Mouse (Mus musculus) erythroblast, adult 5-6 weeks (primary cell): ENCODE results near the gene Gm20388. TPM values are rescaled to one million over a fixed set of nuclear protein-coding genes. Genes with fewer than 3 reads are reported as not detected.

Experiments
- ATAC-seq: replicated peaks from 2 replicates; pipeline ENCODE4 v1.8.0; 2016; ENCODE audit warnings: moderate number of reproducible peaks, mild to moderate bottlenecking, moderate TSS enrichment, inconsistent platforms; ENCODE audit not compliant: poor library complexity, low FRiP score, severe bottlenecking
- total RNA-seq, 2 experiments: library from RNA; stranded (forward) in 1 of 2; stranded (reverse) in 1 of 2; fragments of 150-400 nt in 1 of 2; fragments of 200-764, 138-1000 nt in 1 of 2; gene quantifications; 2 replicates each; pipeline versions ENCODE4 v1.2.3 to v1.2.4; 2015 to 2017; ENCODE audit warnings: low replicate concordance in 2 of 2

Gm20388 gene
- total RNA-seq, 2 experiments from 2014 or later = 2.9 to 7.8 TPM

DNA sequence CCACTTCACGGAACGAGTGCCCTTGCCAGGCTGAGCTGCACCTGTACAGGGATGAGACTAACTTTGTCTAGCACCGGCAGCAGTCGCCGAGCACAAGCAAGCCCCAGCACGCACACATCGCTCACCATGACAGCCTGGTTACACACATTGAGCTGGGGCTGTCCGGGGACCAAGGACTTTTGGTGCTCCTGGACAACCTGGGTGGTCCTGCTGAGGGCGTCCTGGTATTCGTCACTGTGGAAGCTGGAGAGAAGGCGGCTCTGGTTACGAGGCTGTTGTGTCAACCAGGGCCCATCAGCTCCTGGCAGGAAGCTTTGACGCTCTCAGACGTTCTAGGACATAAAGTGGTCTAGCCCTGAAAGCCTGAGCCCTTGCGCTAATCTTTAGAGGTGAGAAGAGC, 2670.3 kb downstream of the Gm20388 start:
- no peak for ATAC-seq

DNA sequence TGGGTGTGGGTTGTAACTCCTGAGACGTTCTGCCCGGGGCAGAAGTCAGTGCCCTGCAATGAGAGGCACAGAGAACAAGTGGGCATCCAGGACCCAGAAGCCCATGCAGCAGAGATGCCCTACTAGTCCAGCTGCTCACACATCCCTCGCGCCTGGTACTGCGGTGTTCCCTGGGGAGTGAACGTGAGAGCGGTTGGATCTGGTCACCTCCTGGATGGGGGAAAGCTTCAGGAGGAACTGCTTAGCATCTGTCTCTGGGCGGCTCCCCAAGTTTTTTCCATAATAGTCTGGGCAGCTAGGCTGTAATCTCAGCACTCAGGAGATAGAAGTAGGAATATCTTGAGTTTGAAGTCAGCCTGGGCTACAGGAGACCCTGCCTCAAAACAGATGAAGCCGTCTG, 2674.3 kb downstream of the Gm20388 start:
- ATAC-seq = no peak

DNA sequence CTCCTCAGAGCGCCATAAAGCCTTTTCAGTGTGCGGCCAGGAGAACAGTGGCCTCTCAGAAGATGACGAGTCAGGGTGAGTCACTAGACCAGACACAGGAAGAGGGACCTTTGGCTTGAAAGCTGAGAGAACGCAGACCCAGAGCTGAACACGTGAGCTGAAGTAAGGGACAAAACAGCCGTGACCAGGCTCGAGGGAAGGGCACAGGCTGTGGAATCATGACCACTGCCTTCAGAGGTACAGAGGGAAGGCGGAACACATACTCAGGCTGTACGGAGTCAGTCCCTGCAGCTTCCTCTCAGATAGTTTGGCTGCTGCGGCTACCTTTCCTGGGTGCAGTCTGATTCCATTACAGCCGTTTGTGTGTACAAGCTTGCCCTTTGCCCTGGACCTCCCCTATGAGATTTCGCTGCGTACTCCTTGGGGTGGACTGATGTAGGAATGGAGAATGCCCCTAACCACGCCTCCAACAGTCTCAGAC, 2674.8 kb downstream of the Gm20388 start:
- no peak for ATAC-seq

DNA sequence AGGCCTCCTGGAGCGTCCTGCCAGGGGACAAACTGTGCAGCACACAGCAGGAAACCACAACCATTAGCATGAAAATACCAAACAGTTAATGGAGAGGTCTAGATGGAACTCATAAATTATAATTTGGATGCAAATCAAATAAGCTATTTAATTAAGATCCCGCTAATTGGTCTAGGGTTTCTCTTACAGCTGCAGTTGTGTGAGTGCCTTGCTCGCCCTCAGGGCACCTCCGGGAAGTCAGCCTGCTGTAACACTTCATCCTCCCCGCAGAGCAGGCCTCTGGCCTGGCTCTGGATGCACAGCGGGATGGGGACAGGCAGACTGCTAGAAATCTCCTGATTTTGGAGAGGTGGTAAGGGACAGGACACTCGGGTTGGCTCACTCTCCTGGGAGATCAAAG, 2675.5 kb downstream of the Gm20388 start:
- no peak for ATAC-seq

DNA sequence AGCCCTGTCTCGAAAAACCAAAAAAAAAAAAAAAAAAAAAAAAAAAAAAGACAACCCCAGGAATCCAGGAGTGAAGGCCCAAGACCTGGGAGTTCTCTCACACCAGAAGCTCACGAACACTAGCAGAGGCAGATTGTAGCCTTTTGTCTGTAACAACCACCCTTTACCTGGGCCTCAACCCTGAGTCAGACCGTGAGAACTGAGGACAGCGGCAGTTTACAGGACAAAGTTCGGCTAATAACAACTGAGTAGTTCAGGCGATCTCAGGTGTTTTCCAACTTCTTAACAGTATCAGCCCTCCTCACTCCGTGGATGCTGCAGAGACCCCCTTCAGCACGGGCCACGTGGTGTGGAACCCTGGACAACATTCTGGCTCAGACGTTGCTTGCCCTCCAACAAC, 2676.1 kb downstream of the Gm20388 start:
- ATAC-seq = no peak

DNA sequence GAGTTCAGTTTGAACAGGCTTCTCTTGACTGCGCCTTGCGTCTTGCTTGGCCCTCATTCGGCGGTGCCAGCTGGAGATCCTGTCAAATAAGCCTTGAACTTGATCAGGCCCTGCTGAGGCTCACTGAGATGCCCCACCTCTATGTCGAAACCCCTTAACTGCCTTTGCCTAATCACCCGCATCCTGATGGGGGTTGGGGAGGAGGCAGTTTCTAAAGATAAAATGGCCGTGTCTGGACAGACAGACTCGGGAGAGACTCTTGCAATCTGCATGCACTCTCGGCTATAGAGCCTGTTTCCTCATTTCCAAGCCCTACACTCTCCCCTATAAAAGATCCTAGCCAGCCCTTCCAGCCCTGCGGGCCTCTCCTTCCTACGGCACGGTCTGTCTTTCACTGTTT, 2682.6 kb downstream of the Gm20388 start:
- no peak for ATAC-seq

DNA sequence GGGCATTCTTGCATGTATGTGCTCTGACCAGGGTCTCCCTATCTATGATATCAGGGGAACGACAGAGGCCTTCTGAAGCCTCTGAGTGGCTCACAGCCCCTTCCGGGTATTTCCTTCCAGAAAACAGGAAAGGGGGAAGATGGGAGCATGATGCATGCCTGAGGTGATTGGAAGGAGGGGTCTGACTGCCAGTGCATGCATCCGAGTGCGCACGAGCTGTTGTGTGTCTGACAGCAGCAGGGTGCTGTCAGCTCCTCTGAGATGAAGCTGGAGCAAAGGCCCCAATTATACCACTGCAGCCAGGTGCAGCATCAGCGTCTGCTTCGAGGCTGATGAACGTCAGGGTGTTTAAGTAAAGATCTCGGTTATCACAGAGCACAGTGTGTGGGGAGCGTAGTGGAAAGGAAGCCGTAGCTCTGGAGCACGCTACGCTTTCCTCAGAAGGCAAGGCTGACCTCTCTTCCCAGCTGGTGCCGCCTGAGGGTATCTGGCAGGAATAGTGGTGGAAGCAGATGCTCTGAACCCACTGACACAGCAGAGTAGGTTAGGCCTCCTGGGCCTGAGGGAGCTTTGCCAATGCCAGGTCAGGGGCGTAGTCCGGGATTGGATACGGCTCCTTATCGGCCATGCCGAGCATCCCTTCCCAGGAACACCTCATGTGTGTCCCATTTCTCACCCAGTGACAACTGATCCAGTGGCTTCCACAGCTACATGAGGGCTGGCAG, 2683.3 kb downstream of the Gm20388 start:
- no peak for ATAC-seq

DNA sequence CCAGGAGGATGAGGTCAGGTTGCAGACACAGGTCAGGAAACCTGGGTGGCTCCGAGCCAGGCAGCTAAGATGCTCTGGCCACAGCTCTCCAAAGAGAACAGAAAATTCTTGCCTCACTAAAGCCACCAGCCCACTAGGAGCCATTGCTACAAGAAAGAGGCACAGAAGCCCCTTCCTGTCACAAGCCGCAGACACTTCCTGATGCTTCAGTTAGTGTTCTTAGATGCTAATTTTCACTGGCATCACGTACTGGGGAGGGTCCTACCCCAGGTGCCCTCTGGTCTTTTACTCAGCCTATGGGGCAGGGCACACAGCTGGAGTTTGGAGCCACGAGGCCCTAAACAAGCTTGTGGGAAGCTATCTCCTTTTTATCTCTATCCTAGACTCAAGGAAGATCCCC, 2685.4 kb downstream of the Gm20388 start:
- ATAC-seq = no peak

DNA sequence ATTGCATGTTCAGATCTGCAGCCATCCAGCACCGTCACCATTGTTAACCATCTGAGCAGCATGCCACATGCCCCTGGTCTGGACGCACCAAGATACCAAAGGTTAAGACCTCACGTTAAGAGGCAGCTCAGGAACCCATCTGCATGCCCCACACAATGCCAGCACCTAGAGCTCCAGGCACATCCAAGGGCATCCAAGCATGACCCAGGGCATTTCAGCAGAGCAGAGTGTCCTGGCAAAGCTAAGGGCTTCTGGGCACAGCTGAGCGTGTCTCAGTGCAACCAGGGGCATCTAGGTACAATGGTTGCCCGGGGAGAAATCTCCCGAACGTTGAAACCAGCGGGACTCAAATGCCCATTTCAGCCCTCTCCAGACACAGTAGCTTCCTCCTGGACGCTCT, 2690.0 kb downstream of the Gm20388 start:
- ATAC-seq = no peak

DNA sequence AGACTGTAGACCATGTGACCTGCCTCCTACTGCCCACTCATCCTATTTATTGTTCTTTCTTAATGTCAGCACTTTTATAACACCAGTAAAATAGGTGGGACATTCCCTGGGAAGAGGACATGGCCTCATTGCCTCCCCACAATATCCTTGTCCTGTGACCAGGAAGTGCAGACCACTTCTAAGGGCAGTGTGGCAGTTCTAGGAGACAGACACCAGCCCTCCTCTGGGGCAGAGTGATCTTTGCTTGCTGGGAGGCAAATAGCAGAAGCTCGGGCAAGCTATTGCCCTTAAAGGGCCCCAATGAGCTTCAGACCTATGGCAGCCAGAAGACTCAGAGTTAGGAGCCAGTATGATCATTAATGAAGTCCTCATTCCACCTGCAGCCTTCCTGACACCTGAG, 2694.0 kb downstream of the Gm20388 start:
- ATAC-seq = no peak

DNA sequence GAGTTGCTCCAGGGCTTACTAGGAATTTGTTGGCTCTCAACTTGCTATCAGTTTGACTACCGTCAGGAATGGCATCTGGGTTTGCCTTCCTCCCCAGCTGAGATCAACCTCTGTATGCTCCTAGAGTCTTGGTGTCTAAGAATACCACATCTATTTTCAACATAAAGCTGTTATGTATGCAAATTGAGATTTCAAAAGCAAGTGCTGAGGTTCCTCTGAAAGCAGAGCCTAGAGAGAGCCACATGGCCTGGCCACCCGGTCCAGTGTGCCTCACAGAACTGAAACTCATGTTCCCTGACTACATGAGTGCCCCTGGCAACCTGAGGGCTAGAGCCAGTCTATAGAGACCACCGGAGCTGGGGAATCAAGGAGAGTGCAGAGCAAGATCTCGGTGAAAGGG, 2694.7 kb downstream of the Gm20388 start:
- ATAC-seq = no peak

DNA sequence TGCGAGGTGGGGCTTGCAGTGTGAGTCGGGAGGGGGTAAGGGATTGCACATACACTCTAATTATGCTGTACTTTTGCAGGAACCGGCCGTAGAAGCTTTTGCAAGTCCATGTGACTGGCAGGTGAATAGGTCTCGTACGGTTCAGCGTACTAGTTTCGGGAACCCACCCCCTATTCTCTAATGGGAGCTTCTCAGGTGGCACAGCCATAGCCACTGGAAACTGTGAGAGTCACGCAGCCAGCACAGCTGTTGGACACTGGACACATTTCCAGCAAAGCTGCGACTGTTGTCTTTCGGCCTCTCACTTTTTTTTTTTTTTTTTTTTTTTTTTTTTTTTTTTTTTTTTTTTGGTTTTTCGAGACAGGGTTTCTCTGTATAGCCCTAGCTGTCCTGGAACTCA, 2696.2 kb downstream of the Gm20388 start:
- ATAC-seq = no peak

DNA sequence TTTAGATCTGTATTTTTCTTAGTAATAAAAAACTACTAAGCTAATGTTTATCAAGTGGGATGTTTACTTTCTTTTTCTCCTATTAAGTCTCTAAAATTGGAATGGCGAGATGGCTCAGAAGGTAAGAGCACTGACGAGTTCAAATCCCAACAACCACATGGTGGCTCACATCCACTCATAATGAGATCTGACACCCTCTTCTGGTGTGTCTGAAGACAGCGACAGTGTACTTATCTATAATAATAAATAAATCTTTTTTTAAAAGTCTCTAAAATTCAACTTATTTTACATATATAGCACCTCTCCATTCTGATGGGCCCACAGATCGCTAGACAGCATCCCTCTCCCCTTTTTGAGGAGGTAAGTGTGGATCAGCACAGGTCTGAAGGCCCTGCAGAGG, 2699.6 kb downstream of the Gm20388 start:
- ATAC-seq = no peak

DNA sequence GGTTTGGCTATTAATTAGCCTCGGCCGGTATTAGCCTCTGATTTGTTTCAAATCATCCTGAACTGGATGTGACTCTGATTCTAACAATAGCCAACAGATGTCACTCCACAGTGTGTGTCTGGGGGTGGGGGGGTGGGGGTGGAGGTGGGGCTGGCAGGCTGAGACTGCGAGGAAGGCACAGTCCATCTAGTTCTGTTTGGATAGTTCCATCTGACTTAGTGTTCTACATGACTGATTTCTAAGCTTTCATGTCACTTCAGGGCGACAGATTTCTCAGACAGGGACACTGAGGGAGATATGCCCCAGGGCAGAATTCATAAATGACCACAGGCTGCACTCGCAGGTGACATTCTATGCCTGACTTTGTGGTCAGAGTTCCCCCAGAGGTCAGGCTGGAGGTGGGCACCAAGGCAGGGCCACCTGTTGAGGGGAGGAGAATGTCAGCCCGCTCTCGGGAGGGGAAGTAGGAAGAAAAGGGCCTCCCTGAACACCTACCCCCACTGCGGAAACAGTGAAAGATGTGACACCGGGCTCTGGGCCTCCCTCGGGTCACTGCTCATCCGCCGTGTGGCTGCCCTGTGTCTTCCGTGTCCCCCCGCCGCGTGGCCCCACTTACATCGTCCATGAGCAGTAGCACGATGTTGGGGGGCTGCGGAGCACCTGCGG, 2700.1 kb downstream of the Gm20388 start:
- no peak for ATAC-seq

DNA sequence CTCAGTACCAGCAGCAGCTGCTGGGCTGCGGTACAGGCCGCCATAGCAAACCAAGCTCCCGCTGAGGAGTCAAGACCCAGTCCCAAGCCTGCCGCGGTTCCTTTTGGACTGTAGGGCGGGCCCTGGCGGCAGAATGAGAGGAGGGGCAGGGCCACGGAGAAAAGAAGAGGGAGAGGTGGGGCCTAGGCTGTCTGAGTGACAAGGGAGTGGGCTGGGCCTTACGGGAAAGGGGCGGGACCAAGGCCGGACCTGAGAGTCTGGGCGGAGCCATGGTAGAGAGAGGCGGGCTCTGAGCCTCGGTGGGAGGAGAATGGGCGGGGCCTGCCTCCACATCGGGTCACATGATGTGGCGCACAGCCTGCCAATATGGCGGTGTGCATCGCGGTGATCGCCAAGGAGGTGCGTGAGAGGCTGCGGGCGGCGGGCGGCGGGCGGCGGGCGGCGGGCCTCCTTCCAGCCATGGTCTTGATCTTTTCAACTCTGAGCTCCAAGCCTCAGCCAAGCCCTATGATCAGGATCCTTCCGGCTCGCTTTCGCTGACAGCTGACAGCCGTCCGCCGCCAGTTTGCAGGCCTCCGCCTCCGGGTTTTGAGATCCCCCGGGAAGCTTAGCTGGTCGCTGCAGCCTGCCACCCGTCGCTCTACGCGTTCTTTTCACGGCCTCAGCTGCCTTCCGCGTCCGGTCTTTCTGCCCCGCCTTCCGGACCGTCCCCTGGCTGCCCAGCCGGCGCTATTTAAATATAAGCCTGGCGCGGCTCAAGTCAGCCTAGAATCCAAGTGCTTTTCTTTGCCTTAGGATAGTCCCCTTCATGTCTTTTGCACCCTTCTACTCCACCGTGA, 2700.9 kb downstream of the Gm20388 start, which contains the start of the genes Galns and Trappc2l:
TSS of gene Galns (minus strand) at position 169 of the 839 bp plus-strand sequence.
TSS of gene Trappc2l (plus strand) at position 346 of the 839 bp plus-strand sequence.
- ATAC-seq = peak; percentile 94

DNA sequence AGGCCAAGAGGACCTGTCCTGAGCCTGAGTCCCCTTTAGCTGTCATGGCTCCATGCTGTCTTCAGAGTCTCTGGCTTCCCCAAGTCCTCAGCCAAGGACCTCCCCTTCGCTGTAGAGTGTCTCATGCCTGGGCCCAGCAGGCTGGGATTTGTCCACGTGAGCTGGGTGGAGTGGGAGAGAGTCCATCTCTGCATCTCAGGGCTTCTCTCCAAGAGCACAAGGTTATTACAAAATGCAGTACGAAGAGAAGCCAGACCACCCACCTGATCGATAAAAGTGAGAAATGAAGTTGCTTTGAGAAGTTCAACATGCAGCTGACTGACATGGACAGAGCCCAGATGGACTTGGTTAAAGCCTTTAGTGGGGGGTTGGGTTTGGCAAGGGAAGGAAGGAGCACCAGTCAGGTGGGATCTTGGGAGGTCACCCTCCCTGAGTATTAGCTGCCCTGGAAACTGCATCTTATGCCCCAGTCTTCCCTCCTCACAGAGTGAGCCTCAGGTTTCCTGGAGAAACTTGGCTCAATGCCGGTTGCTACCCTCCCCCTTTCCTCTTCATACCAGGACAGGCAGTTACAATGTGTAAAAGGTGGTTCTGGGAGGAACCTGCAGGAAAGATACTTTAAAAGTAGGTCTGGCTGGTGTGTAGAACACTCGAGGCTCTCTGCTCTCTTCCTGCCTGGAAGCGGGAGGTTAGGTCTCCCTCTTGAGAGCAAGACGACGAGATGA, 2705.7 kb downstream of the Gm20388 start:
- no peak for ATAC-seq

DNA sequence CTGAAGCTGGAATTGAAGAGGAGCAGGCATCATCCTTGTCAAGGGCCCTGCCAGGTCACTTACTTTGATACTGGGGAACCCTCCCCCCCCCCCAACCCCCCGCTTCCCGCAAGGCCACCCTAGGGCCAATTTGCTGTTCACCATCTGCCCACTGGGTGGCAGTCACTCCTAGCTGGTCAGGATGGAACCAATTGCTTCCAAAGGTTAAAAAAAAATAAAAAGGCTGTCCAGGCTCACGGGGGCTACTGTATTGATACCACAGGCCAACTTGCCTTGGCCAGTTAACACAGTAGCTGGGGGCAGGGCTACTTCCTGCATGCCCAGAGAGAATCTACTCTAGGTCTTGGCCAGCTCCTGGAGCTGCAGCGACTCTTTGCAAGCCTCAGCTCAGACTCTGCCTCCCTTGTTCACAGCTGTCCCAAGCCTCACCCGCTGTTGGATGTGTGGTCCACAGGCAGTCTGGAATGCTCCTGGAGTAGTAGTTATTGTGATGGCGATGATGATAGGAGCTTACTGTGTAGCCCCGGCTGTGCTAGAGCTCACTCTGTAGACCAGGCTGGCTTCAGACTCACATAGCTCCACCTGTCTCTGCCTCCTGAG, 2707.4 kb downstream of the Gm20388 start:
- peak; percentile 50 for ATAC-seq

DNA sequence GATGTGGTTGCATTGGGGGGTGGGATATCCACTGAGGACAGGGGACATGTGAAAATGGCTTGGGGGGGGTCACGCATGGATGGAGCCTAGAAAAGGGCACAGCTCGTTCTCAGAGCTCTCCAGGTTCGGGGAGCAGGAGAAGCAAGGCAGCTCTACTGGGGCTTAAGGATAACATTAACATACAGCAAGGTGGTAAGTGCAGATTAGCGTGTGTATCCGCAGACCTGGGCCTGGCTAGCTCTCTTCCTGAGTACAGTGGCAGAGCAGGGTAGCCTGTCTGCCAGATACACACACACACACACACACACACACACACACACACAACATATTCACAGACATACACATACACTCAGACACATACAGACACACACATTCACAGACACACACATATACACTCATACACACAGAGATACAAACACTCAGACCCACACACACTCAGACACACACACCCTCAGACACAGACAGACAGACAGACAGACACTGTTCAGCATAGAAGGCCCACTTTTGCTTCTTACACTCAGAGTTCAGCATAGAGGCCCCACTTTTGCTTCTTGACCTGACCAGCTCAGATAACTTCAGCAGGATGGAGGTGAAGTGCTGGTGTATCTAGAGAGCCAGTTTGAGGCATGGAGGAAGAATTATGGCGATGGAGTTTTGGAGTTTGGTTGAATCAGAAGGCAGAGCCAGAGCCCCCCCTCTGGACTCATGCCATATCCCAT, 2708.2 kb downstream of the Gm20388 start:
- peak; percentile 85 for ATAC-seq

DNA sequence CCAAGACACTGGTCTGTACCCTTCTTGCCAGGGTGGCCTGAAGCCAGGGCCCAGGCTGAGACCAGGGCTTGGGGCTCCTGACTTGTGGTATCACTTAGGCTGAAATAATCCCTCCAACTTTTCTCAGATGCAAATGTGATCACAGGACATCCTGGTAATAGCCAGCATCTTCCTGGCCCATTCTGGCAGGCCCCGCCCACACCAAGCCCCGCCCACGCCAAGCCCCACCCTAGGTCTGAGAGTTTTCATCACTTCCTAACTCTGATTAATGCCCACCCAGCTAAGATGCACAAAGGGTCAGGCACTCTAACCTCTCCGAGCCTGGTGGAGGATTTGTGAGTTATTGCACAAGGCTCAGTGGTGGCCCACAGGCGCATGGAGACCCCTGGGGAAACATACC, 2709.8 kb downstream of the Gm20388 start:
- ATAC-seq = no peak
